Mouse (Mus musculus): ENCODE data around the gene Opcml.

DNA sequence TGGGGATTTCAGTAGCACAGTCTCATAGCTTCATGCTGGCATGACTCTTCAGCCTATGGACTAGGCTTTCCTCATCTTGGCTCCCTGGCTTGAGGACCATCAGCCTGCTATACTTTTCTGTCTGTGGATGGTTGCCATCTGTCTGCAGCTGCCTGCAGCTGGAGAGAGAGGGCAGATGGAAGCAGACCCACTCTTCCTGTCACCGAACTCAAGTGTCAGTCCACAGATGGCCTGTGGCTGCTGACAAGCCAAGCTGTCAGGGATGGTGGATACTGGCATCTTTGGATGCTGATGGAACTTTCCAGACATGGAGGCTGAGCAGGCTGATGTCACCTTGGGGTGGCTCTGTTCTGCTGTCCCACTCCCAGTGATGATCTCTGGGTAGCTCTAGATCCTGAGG is 6.0 kb downstream of the Opcml start:
- no peak for TF ChIP-seq HCFC1 (IDR thresholded peaks at IDR 0.05; ENCODE audit: borderline replicate concordance, insufficient read depth, low read length)
- no peak for TF ChIP-seq ZC3H11A (IDR thresholded peaks at IDR 0.05; ENCODE audit: borderline replicate concordance, low read depth, low read length)
- no peak for TF ChIP-seq CHD2 (IDR thresholded peaks at IDR 0.05; ENCODE audit: low read depth, low read length)
- TF ChIP-seq ZNF384 (IDR thresholded peaks at IDR 0.05; ENCODE audit: low read depth, low read length) = no peak
- TF ChIP-seq MAFK (IDR thresholded peaks at IDR 0.05; ENCODE audit: insufficient read depth, low read depth, low read length) = no peak
